Mouse (Mus musculus): ENCODE results near the gene Suds3.

DNA sequence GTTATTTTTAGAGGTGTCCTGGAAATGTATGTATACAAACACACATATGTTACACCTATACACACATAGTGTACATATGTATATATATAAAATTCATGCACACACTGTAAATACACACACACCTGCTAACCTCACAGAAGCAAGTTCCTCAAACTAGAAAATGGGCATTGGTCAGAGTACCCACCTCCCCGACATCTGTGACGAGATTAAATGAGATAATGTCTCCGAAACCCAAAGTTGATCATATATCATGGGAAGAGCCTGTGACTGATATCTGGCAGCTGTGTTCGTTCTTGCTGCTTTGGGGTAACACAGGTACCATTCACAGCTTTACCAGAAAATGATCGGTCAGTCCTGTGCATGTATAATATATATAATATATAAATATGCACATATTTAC, 20.7 kb upstream of the Suds3 start:
- no peak for TF ChIP-seq CTCF (IDR thresholded peaks at IDR 0.05; ENCODE audit: low read depth, low read length)
- no peak for TF ChIP-seq GATA1 (IDR thresholded peaks at IDR 0.05; ENCODE audit: borderline replicate concordance, low read length)
- TF ChIP-seq POLR2AphosphoS5 (IDR thresholded peaks at IDR 0.05; ENCODE audit: insufficient replicate concordance, low read depth, low read length): no peak
